Mouse (Mus musculus) frontal cortex, postnatal 14 days (tissue): ENCODE data around the gene Ube2z.

Experiments used
- DNase-seq, 2 experiments: peaks; one replicate each; pipeline ENCODE4 v3.0.0; 2022; ENCODE audit warnings: low spot score in 2 of 2

Gene Ube2z

DNA sequence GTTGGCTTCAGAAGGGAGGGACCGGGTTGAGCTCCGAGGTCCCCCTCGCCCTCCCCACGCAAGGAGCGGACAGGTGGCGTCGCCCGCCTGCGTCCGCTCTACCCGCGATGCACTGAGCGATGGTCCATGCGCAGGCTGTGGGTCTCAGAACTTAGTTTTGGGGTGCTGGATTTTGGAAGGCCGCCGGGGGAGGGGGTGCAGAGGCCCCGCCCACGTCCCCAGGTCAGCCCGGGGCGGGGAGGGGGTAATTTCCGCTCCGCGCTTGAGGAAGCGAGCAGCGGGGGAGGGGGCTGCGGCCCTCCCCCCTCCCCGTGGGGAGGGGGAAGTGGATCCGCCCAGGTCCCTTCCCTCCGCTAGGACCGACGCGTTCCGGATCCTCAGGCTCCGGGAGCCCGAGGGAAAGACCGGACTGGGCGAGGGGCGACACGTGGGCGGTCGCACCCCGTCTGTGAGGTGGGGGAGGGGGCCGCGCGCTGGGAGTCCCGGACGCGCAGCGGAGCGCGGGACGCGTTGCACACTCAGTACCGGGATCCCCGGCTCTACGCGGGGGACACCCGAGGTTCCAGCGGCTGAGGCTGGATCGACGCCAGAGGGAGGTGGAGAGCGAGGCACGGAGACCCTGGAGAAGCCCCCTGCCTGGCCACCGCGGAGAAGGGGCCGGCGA, 58.2 kb downstream of the Ube2z start:
- no peak for DNase-seq

DNA sequence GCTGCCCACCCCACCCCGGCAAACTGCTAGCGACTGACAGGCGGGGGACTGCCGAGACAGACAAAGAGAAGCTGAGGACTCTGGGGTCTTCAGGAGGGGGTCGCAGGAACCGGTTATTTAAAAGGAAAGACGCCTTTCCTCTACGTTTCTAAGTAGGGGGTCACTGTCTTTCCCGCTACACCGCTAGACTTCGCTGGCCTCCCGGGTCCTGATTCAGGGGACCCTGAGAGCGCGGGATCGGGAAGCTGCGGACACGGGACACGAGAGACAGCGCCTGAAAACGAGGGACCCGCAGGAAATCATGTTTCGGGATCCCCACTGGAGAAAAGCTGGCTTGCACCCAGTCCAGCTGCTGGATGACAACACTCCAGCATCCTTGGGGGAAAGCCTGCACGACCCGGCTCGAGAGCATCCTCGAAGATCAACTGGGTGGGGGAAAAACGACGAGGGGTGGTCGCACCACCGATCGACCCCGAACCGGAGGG, 58.8 kb downstream of the Ube2z start:
- no peak for DNase-seq

DNA sequence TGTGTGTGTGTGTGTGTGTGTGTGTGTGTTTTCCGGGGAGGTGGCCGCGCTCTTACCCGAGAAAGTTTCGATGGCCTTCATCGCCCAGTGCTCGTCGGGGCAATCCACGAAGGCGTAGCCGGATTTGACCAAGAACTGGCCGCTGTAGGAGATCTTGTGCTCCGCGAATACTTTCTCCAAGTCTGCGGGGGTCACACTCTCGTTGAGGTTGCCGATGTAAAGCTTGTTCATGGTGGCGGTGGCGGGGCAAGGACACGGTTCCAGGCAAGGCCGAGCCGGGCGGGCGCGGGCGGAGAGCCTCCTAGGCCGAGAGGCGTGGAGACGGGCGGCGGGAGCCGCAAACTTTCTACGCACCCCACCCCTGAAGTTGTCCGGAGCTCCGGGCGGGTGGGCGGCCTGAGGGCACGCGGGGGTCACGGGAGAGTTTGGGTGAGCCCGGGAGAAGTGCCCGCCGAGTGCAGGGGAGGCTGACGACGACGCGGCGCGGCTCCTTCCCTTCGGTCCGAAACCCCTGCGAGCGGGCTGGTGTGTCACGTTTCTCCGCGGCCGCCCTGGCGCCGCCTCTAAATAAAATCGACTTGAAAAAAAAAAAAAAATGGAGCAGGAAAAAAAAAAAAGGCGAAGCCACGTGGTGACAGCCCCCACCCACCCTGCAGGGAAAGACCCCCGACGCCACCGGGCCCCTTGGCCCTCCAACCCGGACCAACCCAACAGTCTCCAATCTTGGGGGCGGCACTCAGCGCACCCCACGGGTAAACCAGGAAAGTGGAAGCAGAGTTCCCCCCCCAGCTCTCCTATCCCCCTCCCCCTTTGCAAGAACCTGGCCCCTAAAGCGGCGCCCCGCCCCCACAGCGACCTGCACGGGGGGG, 59.6 kb downstream of the Ube2z start, which contains the start of gene Igf2bp1:
Gene Igf2bp1 (minus strand): TSS at position 538 of the 869 bp plus-strand sequence.
- DNase-seq = no peak

DNA sequence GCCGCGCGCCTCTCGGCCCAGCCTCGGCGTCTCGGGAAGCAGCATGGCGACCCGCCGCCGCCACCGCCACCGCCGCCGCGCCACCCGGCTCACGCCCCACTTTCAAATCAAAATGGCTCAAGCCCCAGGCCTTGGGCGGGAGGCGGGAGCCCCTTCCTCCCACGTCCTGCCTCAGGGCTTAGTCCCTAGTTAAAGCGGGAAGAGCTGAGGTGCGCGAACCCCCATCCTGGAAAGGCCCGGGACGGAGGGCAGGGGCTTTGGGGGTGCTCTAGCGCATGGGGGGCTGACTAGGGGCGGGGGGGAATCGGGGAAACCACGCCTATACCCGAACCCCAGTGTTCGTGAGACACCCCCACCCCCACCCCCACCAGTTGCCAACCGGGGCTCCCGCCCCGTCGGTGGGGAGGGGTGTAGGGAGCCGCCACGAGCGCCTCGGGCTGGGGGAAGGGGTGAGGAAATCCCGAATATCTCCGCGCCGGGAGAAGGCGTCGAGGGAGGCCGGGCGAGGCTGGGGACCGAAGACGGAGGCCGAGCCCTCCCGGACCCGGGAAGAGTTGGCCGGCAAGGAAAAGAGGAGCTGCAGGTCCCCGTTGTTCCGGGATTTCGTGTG, 60.3 kb downstream of the Ube2z start:
- DNase-seq = no peak

GRCm38 (mm10) chr11:96003969-96004792, 61.0 kb downstream of the Ube2z start:
- DNase-seq = no peak

GRCm38 (mm10) chr11:96003100-96003900, 61.9 kb downstream of the Ube2z start:
- no peak for DNase-seq
